Mouse (Mus musculus) CH12.LX (cell line): ENCODE measurements at regions not wholly inside any gene's neighbourhood (a gene's known extent, or its start where the extent isn't known, plus 50 kb on each side); places are given as distances from the start of the nearest gene placed in this dataset.

Experiments used
- CTCF ChIP-seq, 2 experiments: IDR thresholded peaks in 1 of 2; conservative IDR thresholded peaks in 1 of 2; 2 replicates each; pipeline ENCODE4 v1.5.1; 2011 to 2012; ENCODE audit warnings: low read depth in 2 of 2, low read length in 2 of 2, improper control_type of control experiment in 1 of 2, inconsistent platforms in 1 of 2, mild to moderate bottlenecking in 1 of 2, moderate library complexity in 1 of 2
- MAFK ChIP-seq: IDR thresholded peaks from 2 replicates; pipeline ENCODE4 v1.6.1; 2011; ENCODE audit warnings: low read length, improper control_type of control experiment; ENCODE audit not compliant: insufficient replicate concordance

GRCm38 (mm10) chr17:50375465-50375864 is 82.0 kb upstream of the Dazl start:
- TF ChIP-seq MAFK (no peak), CTCF (conservative IDR thresholded peaks at IDR 0.05 in 1 of 2, IDR thresholded peaks at IDR 0.05 in 1 of 2; ENCODE audit: low read depth in 2 of 2, low read length in 2 of 2) (no peak)
